Mouse (Mus musculus) forebrain, embryonic 14.5 days (tissue): ENCODE measurements around the gene P2ry13. TPM values are rescaled to one million over a fixed set of nuclear protein-coding genes. Genes with fewer than 3 reads are reported as not detected.

Experiments used
- ATAC-seq: fragments of 200-750 bp; cut with Nextera tagmentation; 2 replicates; pipeline ENCODE4 v1.8.0; 2017; ENCODE audit warnings: mild to moderate bottlenecking, moderate library complexity
- DNase-seq: peaks from one replicate; pipeline ENCODE4 v3.0.0-alpha.2; 2015; ENCODE audit warnings: low spot score
- H3K27ac ChIP-seq: fragments of 300-500 bp; sonication (generic); 2 replicates; pipeline ENCODE4 v1.5.1; 2014; ENCODE audit warnings: low read depth, mild to moderate bottlenecking, control low read depth, low read length, moderate library complexity
- H3K27me3 ChIP-seq: fragments of 300-500 bp; sonication (generic); replicated peaks from 2 replicates; pipeline ENCODE4 v1.6.1; 2014; ENCODE audit warnings: low read length, control low read depth, mixed read lengths; ENCODE audit not compliant: control insufficient read depth, insufficient read depth
- H3K36me3 ChIP-seq: fragments of 300-500 bp; sonication (generic); 2 replicates; pipeline ENCODE4 v1.6.1; 2014; ENCODE audit warnings: low read length, control low read depth; ENCODE audit not compliant: control insufficient read depth, insufficient read depth
- H3K4me1 ChIP-seq: fragments of 300-500 bp; sonication (generic); 2 replicates; pipeline ENCODE4 v1.6.1; 2014; ENCODE audit warnings: antibody characterized with exemption, low read length, control low read depth; ENCODE audit not compliant: control insufficient read depth, insufficient read depth
- H3K4me2 ChIP-seq: fragments of 300-500 bp; sonication (generic); 2 replicates; pipeline ENCODE4 v1.6.1; 2014; ENCODE audit warnings: mild to moderate bottlenecking, control low read depth, low read length
- H3K4me3 ChIP-seq: fragments of 300-500 bp; sonication (generic); 2 replicates; pipeline ENCODE4 v1.5.1; 2014; ENCODE audit warnings: low read depth, low read length, control low read depth
- H3K9ac ChIP-seq: fragments of 300-500 bp; sonication (generic); 2 replicates; pipeline ENCODE4 v1.6.1; 2014; ENCODE audit warnings: mild to moderate bottlenecking, low read length, control low read depth, moderate library complexity
- H3K9me3 ChIP-seq: fragments of 300-500 bp; sonication (generic); replicated peaks from 2 replicates; pipeline ENCODE4 v1.6.1; 2016; ENCODE audit warnings: low read length, control low read depth, mixed read lengths; ENCODE audit not compliant: control insufficient read depth
- WGBS: fragments of 180-500 bp; shearing (Covaris S2); extraction: QIAGEN DNeasy Blood & Tissue Kit; methylation state at CpG from one replicate; pipeline ENCODE4 v1.1.7; 2014; 5-methylcytosine and 5-hydroxymethylcytosine counted together
- polyA plus RNA-seq: library from polyadenylated mRNA; unstranded; fragments of >200 nt; fragmentation: Nextera tagmentation; extraction: Ambion mirVana; gene quantifications from 2 replicates; pipeline ENCODE4 v1.2.1, GENCODE M21; 2014

P2ry13 gene
- polyA plus RNA-seq, 1 experiment from 2014 or later: 2.4 TPM

- H3K4me1 ChIP-seq: no peaks in the 10 kb centered on the region
- H3K4me2 ChIP-seq: no peak overlapping the region
- no peak overlapping the region for H3K27ac ChIP-seq
- H3K4me3 ChIP-seq: no peak overlapping the region
- H3K36me3 ChIP-seq: no peaks in the 10 kb centered on the region
- DNase-seq: no peak
- no peaks in the 10 kb centered on the region for H3K9me3 ChIP-seq
- no peak for ATAC-seq
- no peak overlapping the region for H3K9ac ChIP-seq
- no peaks in the 10 kb centered on the region for H3K27me3 ChIP-seq
- 56% methylated on average over 5 of the region's 5 CpGs for WGBS
These were observed 29.5 kb downstream of the P2ry13 start for GRCm38 (mm10) chr3:59181134-59181533.

- no peak overlapping the region for H3K9ac ChIP-seq
These were observed 33.8 kb downstream of the P2ry13 start for GRCm38 (mm10) chr3:59176871-59177270.

GRCm38 (mm10) chr3:59175234-59175633 is 35.4 kb downstream of the P2ry13 start:
- ATAC-seq (peak; percentile 79), DNase-seq (peak; percentile 67)
- 46% methylated on average over 5 of the region's 5 CpGs for WGBS
- no peaks in the 10 kb centered on the region for H3K36me3 ChIP-seq
- H3K9ac ChIP-seq: no peak overlapping the region
- no peak overlapping the region for H3K27ac ChIP-seq
- no peak overlapping the region for H3K4me3 ChIP-seq
- H3K4me2 ChIP-seq: no peak overlapping the region
- no peaks in the 10 kb centered on the region for H3K9me3 ChIP-seq
- H3K27me3 ChIP-seq: no peaks in the 10 kb centered on the region
- H3K4me1 ChIP-seq: no peaks in the 10 kb centered on the region

More at GRCm38 (mm10) chr3:59176871-59177270, 33.8 kb downstream of the P2ry13 start:
- H3K4me3 ChIP-seq: no peak overlapping the region
- no peak overlapping the region for H3K4me2 ChIP-seq
- ATAC-seq (no peak), DNase-seq (no peak)
- no peak overlapping the region for H3K27ac ChIP-seq
- H3K27me3 ChIP-seq: no peaks in the 10 kb centered on the region
- H3K9me3 ChIP-seq: no peaks in the 10 kb centered on the region
- WGBS: 79% methylated on average over 5 of the region's 5 CpGs
- no peaks in the 10 kb centered on the region for H3K4me1 ChIP-seq
- no peaks in the 10 kb centered on the region for H3K36me3 ChIP-seq

GRCm38 (mm10) chr3:59174426-59175154 is 36.1 kb downstream of the P2ry13 start:
- ATAC-seq: no peak
- Histone ChIP-seq H3K27me3 (no peaks in the 10 kb centered on the region), H3K27ac (no peak overlapping the region), H3K4me2 (no peak overlapping the region), H3K9ac (no peak overlapping the region), H3K4me3 (no peak overlapping the region), H3K4me1 (no peaks in the 10 kb centered on the region), H3K9me3 (no peaks in the 10 kb centered on the region), H3K36me3 (no peaks in the 10 kb centered on the region)
- DNase-seq: no peak
- 88% methylated on average over 6 of the region's 6 CpGs for WGBS

- Histone ChIP-seq H3K9ac (no peak overlapping the region), H3K36me3 (no peaks in the 10 kb centered on the region), H3K4me3 (no peak overlapping the region), H3K9me3 (no peaks in the 10 kb centered on the region), H3K27ac (no peak overlapping the region), H3K4me2 (no peak overlapping the region), H3K4me1 (no peaks in the 10 kb centered on the region), H3K27me3 (no peaks in the 10 kb centered on the region)
- 67% methylated on average over 2 of the region's 2 CpGs for WGBS
- no peak for ATAC-seq
- no peak for DNase-seq
These were observed 40.6 kb downstream of the P2ry13 start for GRCm38 (mm10) chr3:59169921-59170627.

- no peak overlapping the region for H3K27ac ChIP-seq
- H3K9me3 ChIP-seq: no peaks in the 10 kb centered on the region
- no peaks in the 10 kb centered on the region for H3K36me3 ChIP-seq
- H3K4me1 ChIP-seq: no peaks in the 10 kb centered on the region
- ATAC-seq (no peak), DNase-seq (no peak)
- H3K4me2 ChIP-seq: no peak overlapping the region
- H3K4me3 ChIP-seq: no peak overlapping the region
- H3K9ac ChIP-seq: no peak overlapping the region
- H3K27me3 ChIP-seq: no peaks in the 10 kb centered on the region
- WGBS: 82% methylated on average over 4 of the region's 4 CpGs
These were observed 41.5 kb downstream of the P2ry13 start for GRCm38 (mm10) chr3:59169215-59169614.

- no peak overlapping the region for H3K27ac ChIP-seq
- no peaks in the 10 kb centered on the region for H3K36me3 ChIP-seq
- ATAC-seq: no peak
- no peaks in the 10 kb centered on the region for H3K4me1 ChIP-seq
- no peak for DNase-seq
- H3K9me3 ChIP-seq: no peaks in the 10 kb centered on the region
- 89% methylated on average over 6 of the region's 6 CpGs for WGBS
- no peaks in the 10 kb centered on the region for H3K27me3 ChIP-seq
- no peak overlapping the region for H3K4me2 ChIP-seq
- no peak overlapping the region for H3K4me3 ChIP-seq
- H3K9ac ChIP-seq: no peak overlapping the region
These were observed 42.2 kb downstream of the P2ry13 start for GRCm38 (mm10) chr3:59168476-59168875.

GRCm38 (mm10) chr3:59167417-59168054 is 43.1 kb downstream of the P2ry13 start:
- no peaks in the 10 kb centered on the region for H3K9me3 ChIP-seq
- WGBS: 86% methylated on average over 2 of the region's 2 CpGs
- no peaks in the 10 kb centered on the region for H3K4me1 ChIP-seq
- H3K4me3 ChIP-seq: no peak overlapping the region
- H3K27me3 ChIP-seq: no peaks in the 10 kb centered on the region
- DNase-seq (no peak), ATAC-seq (no peak)
- no peak overlapping the region for H3K27ac ChIP-seq
- H3K4me2 ChIP-seq: no peak overlapping the region
- H3K36me3 ChIP-seq: no peaks in the 10 kb centered on the region
- no peak overlapping the region for H3K9ac ChIP-seq

- WGBS: 91% methylated on average over 1 of the region's 1 CpGs
- Histone ChIP-seq H3K27ac (no peak overlapping the region), H3K4me2 (no peak overlapping the region), H3K4me1 (no peaks in the 10 kb centered on the region), H3K4me3 (no peak overlapping the region), H3K9me3 (no peaks in the 10 kb centered on the region), H3K36me3 (no peaks in the 10 kb centered on the region), H3K27me3 (no peaks in the 10 kb centered on the region), H3K9ac (no peak overlapping the region)
- ATAC-seq (no peak), DNase-seq (no peak)
These were observed 50.2 kb downstream of the P2ry13 start for GRCm38 (mm10) chr3:59160465-59160864.
